Mouse (Mus musculus): ENCODE results near the gene Gm43064.
"Not testable (repeated sequence)": the region's sequence is repeated elsewhere in the genome, so short reads cannot be mapped to it uniquely, and the experiment has no call there.

DNA sequence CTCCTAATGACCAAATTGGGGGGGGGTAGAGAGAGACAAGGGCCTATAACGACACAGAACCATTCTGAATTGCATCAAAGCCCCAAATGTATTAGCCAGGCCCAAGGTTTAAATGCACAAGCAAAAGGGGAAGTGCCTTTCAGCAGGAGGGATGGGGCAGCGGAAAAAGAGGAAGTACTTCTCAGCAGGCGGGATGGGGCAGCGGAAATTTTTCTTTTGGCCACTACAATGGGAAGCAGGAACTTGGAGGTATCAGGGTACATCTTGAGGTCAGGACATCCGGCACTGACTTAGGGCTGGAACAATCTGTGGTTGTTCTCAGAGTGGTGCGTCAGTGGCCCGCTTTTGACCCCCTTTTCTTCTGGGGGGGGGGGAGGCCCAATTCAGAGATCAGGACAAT lies 31.6 kb downstream of the Gm43064 start:
- TF ChIP-seq CTCF (IDR thresholded peaks at IDR 0.05; ENCODE audit: borderline replicate concordance, control insufficient read depth, extremely low read depth, insufficient read depth, low read length, poor library complexity); POLR2A (IDR thresholded peaks at IDR 0.05; ENCODE audit: control insufficient read depth, extremely low read depth, insufficient read depth, low read length, poor library complexity): not testable (repeated sequence)
